Mouse (Mus musculus) forebrain, embryonic 14.5 days (tissue): Measurements from ENCODE around the gene Kcnab2. TPM values are rescaled to one million over a fixed set of nuclear protein-coding genes. Genes with fewer than 3 reads are reported as not detected.

Experiments
- polyA plus RNA-seq: library from polyadenylated mRNA; unstranded; fragments of >200 nt; fragmentation: Nextera tagmentation; extraction: Ambion mirVana; gene quantifications from 2 replicates; pipeline ENCODE4 v1.2.1, GENCODE M21; 2014

Kcnab2 gene
- polyA plus RNA-seq, 1 experiment from 2014 or later, result 11.2 TPM

Other genes with a start within 250 kb of the Kcnab2 start
- gene Gpr153, start 203.6 kb downstream of the Kcnab2 start, polyA plus RNA-seq, result 6.7 and 8.4 TPM in 2 replicates
- gene Hes3, start 186.2 kb downstream of the Kcnab2 start, polyA plus RNA-seq, result not detected in 2 replicates
- gene Icmt, start 180.6 kb downstream of the Kcnab2 start, polyA plus RNA-seq, result 13.2 and 18.2 TPM in 2 replicates
- 2.4 and 2.5 TPM in 2 replicates for gene Rnf207, start 158.9 kb downstream of the Kcnab2 start, polyA plus RNA-seq
- 196 and 235 TPM in 2 replicates for gene Rpl22, start 152.1 kb downstream of the Kcnab2 start, polyA plus RNA-seq
- gene Chd5, start 139.2 kb downstream of the Kcnab2 start, polyA plus RNA-seq, result 15.6 and 18.6 TPM in 2 replicates
- 3.6 and 4.4 TPM in 2 replicates for gene Nphp4, start 1.2 kb downstream of the Kcnab2 start, polyA plus RNA-seq